Mouse (Mus musculus): ENCODE measurements around the gene Sorcs2. TPM values are rescaled to one million over a fixed set of nuclear protein-coding genes. Genes with fewer than 3 reads are reported as not detected.
"Not testable (repeated sequence)": the region's sequence is repeated elsewhere in the genome, so short reads cannot be mapped to it uniquely, and the experiment has no call there.

Gene Sorcs2
- total RNA-seq, 2 experiments from 2014 or later, result 11.4 to 14.6 TPM

- DNase-seq, result not testable (repeated sequence)
Measured at GRCm38 (mm10) chr5:36390591-36390927, 7.4 kb downstream of the Sorcs2 start.

DNA sequence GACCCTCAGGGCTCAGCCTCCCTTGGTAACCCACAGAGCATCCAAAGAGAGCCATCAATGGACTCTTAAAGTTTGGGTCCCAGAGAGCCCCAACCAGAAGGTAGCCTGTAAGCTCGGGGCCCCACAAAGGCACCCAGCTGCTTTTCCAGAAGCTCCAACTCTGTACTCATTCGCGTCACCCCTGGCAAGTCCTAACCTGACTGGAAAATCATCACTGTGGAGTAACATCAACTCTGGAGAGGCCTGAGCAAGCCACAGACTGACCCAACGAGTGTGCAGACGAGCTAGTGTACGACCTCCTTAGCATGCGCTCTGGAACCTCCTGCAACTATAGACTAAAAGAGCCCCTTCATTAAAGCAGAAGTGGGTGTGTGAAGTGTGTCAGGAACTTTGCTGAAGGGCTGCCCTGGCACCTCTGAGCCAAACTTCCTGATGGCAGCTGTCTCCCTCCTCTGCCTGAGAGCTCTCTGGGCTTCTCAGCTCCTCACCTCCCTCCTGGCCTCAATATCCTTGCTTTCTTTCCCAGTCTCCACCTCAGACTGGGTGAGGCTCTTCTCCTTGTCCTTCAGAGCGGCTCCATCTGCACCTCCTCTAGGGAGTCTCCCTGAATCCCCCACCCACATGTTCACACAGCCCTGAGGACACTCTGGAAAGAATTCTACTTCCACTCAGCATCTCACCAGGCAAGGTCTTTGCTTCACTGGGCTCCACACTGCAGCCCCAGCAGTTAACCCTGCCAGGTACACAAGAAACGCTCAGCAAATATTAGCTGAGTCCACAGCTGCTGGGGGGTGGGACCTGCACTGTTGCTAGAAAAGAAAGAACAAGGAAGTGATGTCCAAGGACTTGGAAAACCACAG lies 8.0 kb downstream of the Sorcs2 start:
- no peak for DNase-seq

- no peak for DNase-seq
Measured at GRCm38 (mm10) chr5:36385062-36385461, 12.9 kb downstream of the Sorcs2 start.

DNA sequence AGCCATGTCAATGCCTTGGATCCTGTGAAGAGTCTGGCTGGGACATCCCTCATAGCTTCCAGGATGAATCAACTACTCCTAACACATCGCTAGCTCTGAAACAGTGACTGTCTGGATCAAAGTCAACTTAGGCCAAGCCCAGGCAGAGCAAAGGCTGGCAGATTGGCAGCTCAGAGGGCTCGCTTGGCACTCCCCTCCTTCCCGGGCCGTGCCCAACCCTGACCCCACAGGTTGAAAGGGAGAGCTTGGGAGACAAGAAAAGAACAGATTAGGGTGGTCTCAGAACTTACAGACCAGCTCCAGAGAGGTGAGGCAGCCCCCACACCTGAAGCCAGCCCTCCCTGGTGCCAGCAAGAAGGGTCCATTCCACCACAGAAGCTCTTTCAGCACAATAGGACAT lies 14.5 kb downstream of the Sorcs2 start:
- DNase-seq, result no peak

DNA sequence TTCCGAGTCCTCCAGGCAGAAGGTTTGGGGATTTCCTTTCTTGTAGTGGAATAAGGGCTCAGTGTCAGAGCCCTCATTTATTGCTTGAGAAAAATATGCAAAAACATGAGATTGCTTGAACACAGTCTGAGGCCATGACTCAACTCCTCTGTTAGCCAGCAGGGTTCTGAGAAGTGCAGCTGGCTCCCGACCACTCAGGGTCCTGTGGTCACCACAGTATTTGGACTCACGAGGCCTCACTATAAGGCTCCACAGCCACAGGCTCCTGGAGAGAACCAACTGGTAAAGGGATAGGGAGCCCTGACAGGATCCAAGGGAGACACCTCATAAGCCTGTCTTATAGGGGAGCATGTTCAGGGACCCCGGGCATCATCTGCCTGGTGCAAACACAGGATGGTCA lies 15.2 kb downstream of the Sorcs2 start:
- DNase-seq, result no peak

GRCm38 (mm10) chr5:36382134-36382693 lies 15.7 kb downstream of the Sorcs2 start:
- DNase-seq, result no peak

DNA sequence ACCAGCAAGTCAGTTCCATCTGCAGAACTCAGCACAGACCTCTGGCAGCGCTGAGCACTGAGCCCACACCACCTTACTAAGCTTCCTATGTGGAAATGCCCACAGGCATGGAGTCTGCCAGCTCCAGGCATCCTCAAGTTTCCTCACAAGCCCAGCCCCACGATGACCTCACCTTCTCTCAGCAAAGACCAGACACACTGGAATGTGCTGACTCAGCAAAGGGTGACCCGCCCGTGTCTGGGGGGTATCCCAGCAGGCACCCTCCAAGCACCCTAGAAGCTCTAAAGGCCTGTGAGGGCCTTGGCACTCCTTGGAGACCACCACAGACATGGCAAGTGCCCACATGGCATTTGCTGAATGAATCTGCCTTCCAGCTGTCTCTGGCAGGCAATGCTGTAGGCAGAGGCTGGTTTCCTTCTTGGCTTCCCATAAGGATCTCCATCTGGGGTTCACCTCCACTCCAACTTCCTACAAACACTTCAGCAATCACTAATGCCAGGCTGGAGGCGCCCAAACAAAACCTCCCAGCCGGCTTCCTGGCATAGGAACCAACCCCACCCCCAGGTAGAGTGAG lies 17.9 kb downstream of the Sorcs2 start:
- no peak for DNase-seq

DNA sequence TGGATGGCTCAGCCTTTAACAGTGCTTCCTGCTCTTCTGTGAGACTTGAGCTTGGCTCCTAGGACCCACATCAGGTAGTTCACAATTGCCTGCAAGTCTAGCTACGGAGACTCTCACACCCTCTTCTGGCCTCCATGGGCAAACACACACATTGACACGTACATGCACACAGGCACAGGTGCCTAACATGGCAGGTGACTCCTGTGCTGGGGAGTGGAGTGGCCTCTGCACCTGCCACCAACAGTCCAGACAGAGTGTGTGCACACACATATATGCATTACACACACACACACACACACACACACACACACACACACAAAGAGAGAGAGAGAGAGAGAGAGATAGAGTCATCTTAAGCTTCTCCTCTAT lies 19.6 kb downstream of the Sorcs2 start:
- DNase-seq, result no peak

GRCm38 (mm10) chr5:36377456-36378369 lies 20.2 kb downstream of the Sorcs2 start:
- no peak for DNase-seq

- DNase-seq, result no peak
Measured at GRCm38 (mm10) chr5:36375886-36376285, 22.1 kb downstream of the Sorcs2 start.

DNA sequence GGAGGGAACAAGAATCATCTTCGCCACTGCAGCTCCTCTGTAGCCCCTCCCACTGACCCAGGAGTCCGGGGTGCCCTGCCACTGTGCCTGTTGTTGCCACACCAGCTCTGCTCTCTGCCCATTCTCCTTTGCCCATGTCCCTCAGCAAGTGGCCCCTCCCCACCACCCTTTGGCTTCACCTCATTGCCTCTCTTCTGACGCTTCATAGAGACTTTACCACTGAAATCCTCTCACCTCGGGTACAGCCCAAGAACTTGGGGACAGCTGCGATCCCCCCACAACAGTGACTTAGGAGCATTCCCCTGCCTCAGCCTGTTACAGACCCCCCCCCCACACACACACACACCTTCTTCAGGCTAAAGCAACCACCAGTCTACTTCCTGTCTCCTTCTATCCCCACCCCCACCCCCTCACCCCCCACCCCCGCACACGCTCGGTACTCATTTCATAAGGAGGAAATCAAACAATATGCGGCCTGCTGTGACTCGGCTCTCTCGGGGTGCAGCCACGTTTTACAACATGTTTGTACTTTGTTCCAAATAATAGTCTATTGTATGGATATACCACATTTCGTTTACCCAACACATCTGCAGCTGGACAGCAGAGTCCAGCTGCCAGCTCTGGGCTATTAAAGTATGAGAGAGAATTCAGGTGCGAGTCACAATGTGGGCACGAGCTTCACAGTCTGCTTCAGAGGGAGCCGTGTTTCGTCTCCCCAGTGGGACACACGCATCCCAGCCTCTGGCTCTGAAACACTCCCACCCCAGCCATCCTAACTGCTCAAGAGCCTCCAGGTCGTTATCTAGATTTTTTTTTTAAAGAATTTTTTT lies 23.5 kb downstream of the Sorcs2 start:
- DNase-seq, result no peak

GRCm38 (mm10) chr5:36373246-36373891 lies 24.6 kb downstream of the Sorcs2 start:
- DNase-seq, result peak; percentile 51

DNA sequence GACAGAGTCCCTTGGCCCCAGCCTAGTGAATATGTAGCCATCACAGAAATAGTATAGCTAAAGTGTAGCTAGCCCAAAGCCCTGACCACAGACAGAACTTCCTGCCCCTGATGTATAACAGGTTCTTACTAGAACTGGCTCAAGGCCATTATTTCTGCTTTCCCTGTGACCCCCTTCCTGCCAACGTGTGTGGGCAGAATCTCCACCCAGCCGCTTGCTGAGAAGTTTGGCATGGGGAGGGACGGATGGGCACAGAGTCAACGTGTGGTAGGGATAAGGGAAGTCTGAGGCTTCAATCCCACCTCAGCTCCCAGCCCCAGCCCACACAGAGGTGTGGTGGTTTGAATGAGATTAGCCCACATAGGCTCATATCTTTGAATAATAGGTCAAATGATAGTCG lies 26.2 kb downstream of the Sorcs2 start:
- no peak for DNase-seq

GRCm38 (mm10) chr5:36369261-36369684 lies 28.7 kb downstream of the Sorcs2 start:
- DNase-seq, result no peak

- DNase-seq, result no peak
Measured at GRCm38 (mm10) chr5:36368511-36369135, 29.3 kb downstream of the Sorcs2 start.

- DNase-seq, result no peak
Measured at GRCm38 (mm10) chr5:36367911-36368310, 30.0 kb downstream of the Sorcs2 start.

- DNase-seq, result peak; percentile 70
Measured at GRCm38 (mm10) chr5:36367181-36367610, 30.7 kb downstream of the Sorcs2 start.

DNA sequence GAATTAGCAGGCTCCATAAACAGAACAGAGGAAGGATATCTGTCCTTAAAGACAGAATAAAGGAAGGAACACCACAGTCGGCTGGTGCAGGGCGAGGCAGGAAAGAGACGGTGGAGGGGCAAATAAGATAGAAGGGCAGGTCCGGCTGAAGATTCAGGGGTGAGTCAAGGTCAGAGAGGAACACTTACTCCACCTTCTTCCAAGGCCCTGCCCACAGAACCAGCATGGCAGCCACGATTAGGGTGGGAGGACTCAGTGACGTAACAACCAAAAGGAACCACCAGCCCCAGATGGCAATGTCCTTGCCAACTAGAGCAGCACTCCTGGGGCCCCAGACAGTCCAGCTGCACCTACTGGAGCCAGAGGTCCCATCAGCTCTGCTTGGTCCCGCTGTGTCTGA lies 36.2 kb downstream of the Sorcs2 start:
- no peak for DNase-seq

- no peak for DNase-seq
Measured at GRCm38 (mm10) chr5:36360343-36360742, 37.6 kb downstream of the Sorcs2 start.

GRCm38 (mm10) chr5:36359535-36360243 lies 38.2 kb downstream of the Sorcs2 start:
- no peak for DNase-seq
